Mouse (Mus musculus) olfactory bulb, adult 2 months (tissue): ENCODE data around the gene Slc24a1.

Source experiments
- CTCF ChIP-seq: fragments of 200-500 bp; IDR thresholded peaks from 2 replicates; pipeline ENCODE4 v1.5.1; 2012; ENCODE audit warnings: low read depth, mild to moderate bottlenecking, low read length, moderate library complexity; ENCODE audit not compliant: insufficient read depth
- POLR2A ChIP-seq: fragments of 200-500 bp; IDR thresholded peaks from 2 replicates; pipeline ENCODE4 v1.6.1; 2012; ENCODE audit warnings: mild to moderate bottlenecking, low read depth, low read length, moderate library complexity; ENCODE audit not compliant: insufficient read depth

DNA sequence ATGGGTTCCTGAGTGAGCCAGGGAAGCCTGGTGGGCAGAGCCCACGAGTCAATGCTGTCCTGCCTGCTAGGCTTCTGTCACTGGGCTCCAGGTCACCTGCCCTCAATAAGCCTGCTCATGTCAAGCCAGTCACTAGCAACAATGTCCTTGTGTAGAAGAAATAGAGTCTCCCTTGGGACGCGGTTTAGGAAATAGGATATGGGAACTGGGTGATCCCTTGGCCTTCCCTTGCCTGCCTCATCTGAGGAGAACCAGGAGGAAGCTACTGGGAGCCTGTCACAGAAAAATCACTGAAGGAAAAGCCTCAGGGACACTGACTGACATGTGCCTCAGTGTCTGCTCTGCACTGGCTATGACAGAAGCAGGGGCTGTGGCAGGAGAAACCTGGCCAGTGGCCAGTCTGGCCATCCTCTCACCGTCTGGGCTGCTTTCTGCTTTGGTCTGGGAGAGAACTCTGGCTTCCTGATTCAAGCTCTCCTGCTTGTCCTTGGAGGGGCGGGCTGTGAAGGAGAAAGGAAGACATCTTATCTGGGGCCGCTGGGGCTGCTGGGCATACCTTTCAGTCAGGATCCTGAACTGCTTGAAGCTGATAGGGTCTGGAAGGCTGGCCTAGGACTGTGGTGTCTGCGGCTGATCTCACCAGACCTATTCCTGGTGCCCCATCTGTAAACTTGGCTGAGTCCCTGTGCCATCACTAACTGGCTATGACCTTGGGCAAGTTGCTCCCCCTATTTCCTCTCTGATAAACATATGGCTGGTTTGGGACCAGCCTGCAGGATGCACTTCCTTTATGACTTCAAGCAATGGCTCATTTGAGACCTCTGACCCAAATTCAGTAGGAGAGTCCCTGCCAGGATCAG is 19.4 kb downstream of the Slc24a1 start:
- no peak for TF ChIP-seq CTCF
- TF ChIP-seq POLR2A, result no peak
